Mouse (Mus musculus) forebrain, postnatal 0 days (tissue): Measurements from ENCODE around the gene Hif3a. TPM values are rescaled to one million over a fixed set of nuclear protein-coding genes. Genes with fewer than 3 reads are reported as not detected.
A peak's percentile ranks its signal among the peaks of the same experiment; 100 is the strongest.

ENCODE experiments used
- ATAC-seq: fragments of 200-750 bp; cut with Nextera tagmentation; 2 replicates; pipeline ENCODE4 v1.8.0; 2017; ENCODE audit warnings: mild to moderate bottlenecking, moderate library complexity
- DNase-seq: peaks from one replicate; pipeline ENCODE4 v3.0.0-alpha.2; 2015
- H3K27ac ChIP-seq: fragments of 300-500 bp; sonication (generic); 2 replicates; pipeline ENCODE4 v1.5.1; 2014; ENCODE audit warnings: low read depth, mild to moderate bottlenecking, antibody characterized with exemption, low read length, moderate library complexity, mixed read lengths
- H3K27me3 ChIP-seq: fragments of 300-500 bp; sonication (generic); 2 replicates; pipeline ENCODE4 v1.6.1; 2014; ENCODE audit warnings: mild to moderate bottlenecking, low read length, mixed read lengths; ENCODE audit not compliant: insufficient read depth
- H3K36me3 ChIP-seq: fragments of 300-500 bp; sonication (generic); 2 replicates; pipeline ENCODE4 v1.6.1; 2014; ENCODE audit warnings: mild to moderate bottlenecking, moderate library complexity; ENCODE audit not compliant: insufficient read depth
- H3K4me1 ChIP-seq: fragments of 300-500 bp; sonication (generic); 2 replicates; pipeline ENCODE4 v1.6.1; 2014; ENCODE audit warnings: antibody characterized with exemption; ENCODE audit not compliant: insufficient read depth
- H3K4me2 ChIP-seq: fragments of 300-500 bp; sonication (generic); 2 replicates; pipeline ENCODE4 v1.6.1; 2014; ENCODE audit warnings: low read depth, mild to moderate bottlenecking, moderate library complexity
- H3K4me3 ChIP-seq: fragments of 300-500 bp; sonication (generic); 2 replicates; pipeline ENCODE4 v1.5.1; 2014; ENCODE audit warnings: low read depth, low read length, mixed read lengths
- H3K9ac ChIP-seq: fragments of 300-500 bp; sonication (generic); 2 replicates; pipeline ENCODE4 v1.6.1; 2014; ENCODE audit warnings: mild to moderate bottlenecking
- H3K9me3 ChIP-seq: fragments of 300-500 bp; sonication (generic); 2 replicates; pipeline ENCODE4 v1.6.1; 2016; ENCODE audit warnings: low read length
- CTCF ChIP-seq: sonication (generic); IDR thresholded peaks from 2 replicates; pipeline ENCODE4 v1.5.1; 2016; ENCODE audit warnings: antibody characterized with exemption, control low read depth, low read depth
- WGBS: fragments of 180-500 bp; shearing (Covaris S2); extraction: QIAGEN DNeasy Blood & Tissue Kit; methylation state at CpG from one replicate; pipeline ENCODE4 v1.1.7; 2014; 5-methylcytosine and 5-hydroxymethylcytosine counted together
- polyA plus RNA-seq: library from polyadenylated mRNA; unstranded; fragments of >200 nt; fragmentation: Nextera tagmentation; extraction: Ambion mirVana; gene quantifications from 2 replicates; pipeline ENCODE4 v1.2.1, GENCODE M21; 2015
- total RNA-seq: library from RNA; depleted of rRNA; stranded (reverse); fragments of >200 nt; gene quantifications from 2 replicates; pipeline ENCODE4 v1.2.3, GENCODE M21; 2014

Gene Hif3a
- total and polyA plus RNA-seq, 2 experiments from 2014 or later, result 2.0 to 12.2 TPM

DNA sequence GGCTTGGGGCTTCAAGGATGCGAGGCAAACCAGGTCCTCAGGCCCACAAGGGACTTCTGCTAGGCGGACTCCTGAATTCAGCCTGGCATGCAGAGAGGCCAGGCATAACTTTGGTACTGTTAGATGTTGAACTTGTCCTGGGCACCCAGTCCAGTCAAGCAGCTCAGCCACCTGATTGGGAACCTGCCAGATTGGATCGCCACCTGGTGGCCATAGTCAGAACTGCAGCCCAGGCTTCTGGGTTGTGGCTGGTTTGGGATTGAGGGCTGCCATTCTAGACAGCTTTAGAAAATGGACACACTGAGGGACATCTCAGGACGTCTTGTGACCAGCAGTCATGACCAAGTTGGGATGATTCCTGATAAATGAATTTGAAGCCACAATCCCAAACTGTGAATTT is 62.6 kb downstream of the Hif3a start:
- Histone ChIP-seq H3K4me3 (no peak overlapping the region), H3K27me3 (no peaks in the 10 kb centered on the region), H3K9me3 (no peaks in the 10 kb centered on the region), H3K4me2 (no peak overlapping the region), H3K27ac (no peak overlapping the region), H3K36me3 (peaks cover 12% of the 10 kb centered on the region), H3K9ac (no peak overlapping the region), H3K4me1 (no peaks in the 10 kb centered on the region)
- TF ChIP-seq CTCF, result peak; percentile 99
- 18% methylated on average over 4 of the region's 4 CpGs for WGBS
- ATAC-seq, result no peak
- peak; percentile 89 for DNase-seq

DNA sequence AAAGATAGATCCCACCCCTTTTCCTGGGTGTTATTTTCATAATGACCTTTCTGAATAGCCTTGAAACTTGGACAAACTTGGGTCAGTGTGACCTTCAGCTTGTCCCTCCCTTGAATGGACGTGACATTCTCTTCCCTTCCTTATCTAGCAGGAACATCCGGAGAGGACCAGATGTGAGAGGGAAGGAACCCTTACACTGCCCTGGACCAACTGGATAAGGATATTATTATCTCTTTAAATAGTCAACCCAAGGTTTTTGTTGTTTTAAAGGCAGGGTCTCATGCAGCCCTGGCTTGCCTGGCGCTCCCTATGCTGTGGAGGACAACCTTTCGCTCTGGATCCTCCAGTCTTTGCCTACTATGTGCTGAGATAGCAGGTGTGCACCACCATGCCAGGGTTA is 63.0 kb downstream of the Hif3a start:
- no peaks in the 10 kb centered on the region for H3K27me3 ChIP-seq
- H3K4me3 ChIP-seq, result no peak overlapping the region
- TF ChIP-seq CTCF, result no peak
- DNase-seq, result no peak
- no peak overlapping the region for H3K9ac ChIP-seq
- no peak for ATAC-seq
- no peaks in the 10 kb centered on the region for H3K4me1 ChIP-seq
- no peak overlapping the region for H3K4me2 ChIP-seq
- H3K36me3 ChIP-seq, result peaks cover 8% of the 10 kb centered on the region
- 75% methylated on average over 4 of the region's 4 CpGs for WGBS
- no peaks in the 10 kb centered on the region for H3K9me3 ChIP-seq
- no peak overlapping the region for H3K27ac ChIP-seq

- Histone ChIP-seq H3K9ac (no peak overlapping the region), H3K4me1 (peaks cover 9% of the 10 kb centered on the region; the same call in 1 of the 2 replicates), H3K27me3 (no peaks in the 10 kb centered on the region), H3K9me3 (no peaks in the 10 kb centered on the region), H3K4me3 (no peak overlapping the region), H3K4me2 (peak overlapping the region; percentile 44; the same call in 1 of the 2 replicates), H3K36me3 (no peaks in the 10 kb centered on the region), H3K27ac (no peak overlapping the region)
- WGBS, result 76% methylated on average over 4 of the region's 4 CpGs
- no peak for TF ChIP-seq CTCF
- no peak for DNase-seq
- no peak for ATAC-seq
Measured at GRCm38 (mm10) chr7:16995345-16995744, 66.9 kb downstream of the Hif3a start.

DNA sequence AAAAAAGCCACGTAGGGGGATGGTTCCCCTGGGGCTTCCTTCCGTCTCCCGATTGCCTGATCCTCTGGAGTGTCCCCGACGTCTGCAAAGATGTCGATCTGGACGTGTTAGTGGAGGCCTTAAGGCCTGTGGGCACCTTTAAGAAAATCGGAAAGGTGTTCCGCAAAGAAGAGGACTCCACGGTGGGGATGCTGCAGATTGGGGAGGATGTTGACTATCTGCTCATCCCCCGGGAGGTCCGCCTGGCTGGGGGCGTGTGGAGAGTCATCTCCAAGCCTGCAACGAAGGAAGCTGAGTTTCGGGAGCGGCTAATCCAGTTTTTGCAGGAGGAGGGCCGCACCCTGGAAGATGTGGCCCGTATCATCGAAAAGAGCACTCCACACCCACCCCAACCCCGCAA is 67.8 kb downstream of the Hif3a start:
- DNase-seq (no peak), ATAC-seq (no peak)
- TF ChIP-seq CTCF, result no peak
- H3K27ac ChIP-seq, result no peak overlapping the region
- peak overlapping the region; percentile 44 for H3K4me2 ChIP-seq
- no peaks in the 10 kb centered on the region for H3K27me3 ChIP-seq
- peak overlapping the region; percentile 39; the same call in 1 of the 2 replicates for H3K9ac ChIP-seq
- no peaks in the 10 kb centered on the region for H3K9me3 ChIP-seq
- H3K4me1 ChIP-seq, result peaks cover 9% of the 10 kb centered on the region; the same call in 1 of the 2 replicates
- no peaks in the 10 kb centered on the region for H3K36me3 ChIP-seq
- 11% methylated on average over 20 of the region's 20 CpGs for WGBS
- H3K4me3 ChIP-seq, result peak overlapping the region; percentile 27

DNA sequence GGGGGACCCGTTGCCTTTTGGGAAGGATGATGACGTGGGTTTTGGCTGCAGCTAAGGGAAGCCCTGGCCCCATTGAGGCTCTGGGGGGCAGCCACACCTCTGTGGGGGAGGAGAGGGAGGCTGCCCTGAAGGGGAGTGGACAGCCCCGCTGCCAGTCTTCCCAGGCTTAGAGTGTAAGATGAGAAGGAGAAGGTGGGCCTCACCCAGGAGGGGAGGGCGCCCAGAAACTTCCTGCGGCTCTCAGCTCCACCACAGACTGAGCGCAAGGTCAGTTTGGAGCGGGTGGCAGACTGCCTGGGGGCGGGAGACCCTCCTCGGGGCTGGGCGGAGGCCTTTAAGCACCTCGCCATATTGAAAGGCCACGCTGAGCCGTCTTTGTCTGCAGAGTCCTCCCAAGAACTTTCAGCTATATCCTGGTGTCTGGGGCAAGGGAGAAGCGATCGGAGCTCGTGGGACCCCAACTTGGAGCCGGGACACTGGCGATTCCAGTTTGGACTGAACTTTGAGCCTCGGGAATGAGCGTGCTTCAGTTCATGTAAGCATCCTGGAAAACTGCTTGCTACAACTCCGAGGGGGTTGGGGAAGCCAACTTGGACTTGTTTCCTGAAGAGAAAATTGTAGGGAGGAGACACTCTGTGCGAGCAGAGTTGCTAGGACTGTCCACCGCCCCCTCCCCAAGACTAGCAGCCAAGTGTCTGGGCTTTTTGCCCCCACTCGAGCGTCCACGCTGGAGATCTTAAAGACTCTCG is 68.4 kb downstream of the Hif3a start:
- Histone ChIP-seq H3K27ac (peak overlapping the region; percentile 35; the same call in 1 of the 2 replicates), H3K36me3 (no peaks in the 10 kb centered on the region), H3K27me3 (no peaks in the 10 kb centered on the region), H3K9me3 (no peaks in the 10 kb centered on the region), H3K4me3 (peak overlapping the region; percentile 27), H3K9ac (peak overlapping the region; percentile 39; the same call in 1 of the 2 replicates), H3K4me1 (peaks cover 9% of the 10 kb centered on the region; the same call in 1 of the 2 replicates), H3K4me2 (peak overlapping the region; percentile 44)
- WGBS, result 9% methylated on average over 27 of the region's 27 CpGs
- DNase-seq, result no peak
- peak; percentile 77 for ATAC-seq
- TF ChIP-seq CTCF, result no peak

DNA sequence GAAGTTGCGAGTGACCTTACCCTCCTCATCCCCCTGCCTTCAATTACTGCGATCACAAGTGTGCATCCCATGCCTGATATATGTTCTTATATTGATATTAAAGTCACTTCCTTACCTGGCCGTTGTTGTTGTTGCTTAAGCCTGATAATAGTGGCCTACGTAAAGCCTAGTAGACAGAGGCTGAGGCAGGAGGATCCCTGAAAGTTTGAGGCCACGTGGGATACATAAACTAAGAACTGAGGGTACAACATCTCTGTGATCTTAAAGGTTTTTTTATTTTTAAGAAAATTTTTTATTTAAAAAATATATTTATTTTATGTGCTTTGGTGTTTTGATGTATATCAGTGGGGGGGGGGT is 69.8 kb downstream of the Hif3a start, which contains the start of gene Ccdc8:
TSS of gene Ccdc8 (plus strand) at position 258 of the 357 bp plus-strand sequence.
- Histone ChIP-seq H3K27ac (peak within 1 kb of the TSS; percentile 31), H3K4me3 (no peak within 1 kb of the TSS), H3K9ac (no peak within 1 kb of the TSS), H3K36me3 (no peaks in the 10 kb centered on the region), H3K4me1 (peaks cover 14% of the 10 kb centered on the region), H3K27me3 (no peaks in the 10 kb centered on the region), H3K9me3 (no peaks in the 10 kb centered on the region), H3K4me2 (peak within 1 kb of the TSS; percentile 44)
- ATAC-seq (no peak), DNase-seq (no peak)
- 95% methylated on average over 5 of the region's 5 CpGs for WGBS
- TF ChIP-seq CTCF, result no peak

DNA sequence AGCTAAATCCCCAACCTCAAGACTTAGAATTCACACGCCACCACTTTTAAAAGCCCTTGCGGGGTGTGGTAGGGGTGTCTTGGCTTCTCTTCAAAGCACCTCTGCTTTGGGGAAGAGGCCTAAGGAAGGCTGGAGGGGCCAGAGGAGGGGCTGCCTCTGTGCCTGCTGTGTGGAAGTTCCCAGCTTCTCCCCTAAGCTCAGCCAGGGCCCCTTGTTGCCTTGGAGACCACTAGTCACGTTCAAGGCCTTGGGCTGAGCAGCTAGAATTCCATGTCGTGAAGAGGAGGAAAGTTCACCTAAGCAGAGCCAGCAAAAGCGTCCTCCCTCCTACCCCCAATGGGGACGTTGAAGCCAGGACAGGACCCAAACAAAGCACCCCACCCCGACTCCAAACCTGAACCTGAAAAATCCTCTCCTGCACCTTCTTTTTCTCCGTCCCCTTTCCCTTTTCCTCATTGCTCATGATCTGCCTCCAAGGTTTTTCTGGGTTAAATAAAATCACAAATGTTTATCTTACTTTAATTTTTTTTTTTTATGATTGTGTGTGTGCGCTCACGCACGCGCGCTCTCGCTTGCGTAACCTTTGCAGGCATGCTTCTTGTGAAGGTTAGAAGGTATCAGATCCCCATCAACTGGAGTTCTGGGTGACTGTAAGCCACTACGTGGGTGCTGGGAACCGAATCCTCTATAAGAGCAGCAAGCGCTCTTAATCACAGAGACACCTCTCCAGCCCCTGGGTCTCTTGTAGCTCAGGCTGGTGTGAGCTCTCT is 70.4 kb downstream of the Hif3a start:
- Histone ChIP-seq H3K4me1 (peaks cover 16% of the 10 kb centered on the region), H3K4me2 (no peak overlapping the region), H3K36me3 (no peaks in the 10 kb centered on the region), H3K27me3 (no peaks in the 10 kb centered on the region), H3K9me3 (no peaks in the 10 kb centered on the region), H3K4me3 (no peak overlapping the region), H3K9ac (no peak overlapping the region), H3K27ac (peak overlapping the region; percentile 31)
- 52% methylated on average over 18 of the region's 18 CpGs for WGBS
- peak; percentile 63 for DNase-seq
- TF ChIP-seq CTCF, result no peak
- ATAC-seq, result peak; percentile 58
